Mouse (Mus musculus) cortical plate, adult 2 months (tissue): ENCODE measurements around the gene Muc5b.

ENCODE experiments used
- CTCF ChIP-seq: fragments of 200-500 bp; IDR thresholded peaks from 2 replicates; pipeline ENCODE4 v1.5.1; 2011; ENCODE audit warnings: mild to moderate bottlenecking, control low read depth, low read length; ENCODE audit not compliant: insufficient read depth; ENCODE audit errors: extremely low read depth
- POLR2A ChIP-seq: fragments of 200-500 bp; IDR thresholded peaks from 2 replicates; pipeline ENCODE4 v1.6.1; 2011; ENCODE audit warnings: mild to moderate bottlenecking, low read length, control low read depth; ENCODE audit not compliant: insufficient read depth; ENCODE audit errors: extremely low read depth

- no peak for TF ChIP-seq CTCF
- TF ChIP-seq POLR2A, result no peak
Observed at GRCm38 (mm10) chr7:141838779-141839178, at the start of gene Muc5b.
